Mouse (Mus musculus): ENCODE results near the gene Cspg4. TPM values are rescaled to one million over a fixed set of nuclear protein-coding genes. Genes with fewer than 3 reads are reported as not detected.

Gene Cspg4
- polyA plus RNA-seq (2015; fragmentation: Nextera tagmentation; extraction: Ambion mirVana) = 7.8 and 9.0 TPM in 2 replicates

DNA sequence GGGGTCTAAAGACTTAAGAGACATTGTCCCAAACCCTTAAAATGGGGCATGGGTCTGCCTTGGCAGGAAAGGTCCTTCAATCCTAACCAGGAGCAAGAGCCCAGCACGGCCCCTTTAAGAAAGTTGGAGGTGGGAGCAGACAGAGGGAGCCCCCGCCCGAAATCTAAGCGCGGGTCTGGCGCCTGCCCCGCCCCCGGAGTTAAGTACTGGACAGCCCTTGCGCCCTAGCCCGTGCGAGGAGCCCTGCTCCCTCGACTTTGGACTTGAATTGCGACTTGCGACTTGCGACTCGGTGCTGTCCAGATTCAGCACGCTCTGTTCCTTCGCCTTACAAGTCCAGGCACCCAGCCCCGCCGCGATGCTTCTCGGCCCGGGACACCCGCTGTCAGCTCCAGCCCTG, at the start of gene Cspg4:
Gene Cspg4, plus strand, starts transcription at position 202 of the 400 bp plus-strand sequence.
- peaks cover 25% of the 10 kb centered on the region for H3K4me1 ChIP-seq (replicated peaks; ENCODE audit: control insufficient read depth, insufficient read depth)
- DNase-seq (ENCODE audit: low spot score) = peak; percentile 71
- no peak for TF ChIP-seq EP300 (optimal IDR thresholded peaks at IDR 0.05)
- TF ChIP-seq CTCF (IDR thresholded peaks at IDR 0.05; ENCODE audit: low read depth) = 0 out of 2 replicates have a peak, but pooled peaks have one; percentile 20
- peak within 1 kb of the TSS; percentile 49 for H3K4me3 ChIP-seq (ENCODE audit: low read depth, low read length)
- H3K27ac ChIP-seq (replicated peaks) = peak within 1 kb of the TSS; percentile 73
- H3K9ac ChIP-seq (ENCODE audit: low read length) = peak within 1 kb of the TSS; percentile 65
- H3K27me3 ChIP-seq (ENCODE audit: control insufficient read depth, insufficient read depth, low read length) = no peaks in the 10 kb centered on the region
- peak within 1 kb of the TSS; percentile 65 for H3K4me2 ChIP-seq (replicated peaks; ENCODE audit: low read depth)
- under 1% methylated on average over 22 of the region's 24 CpGs for WGBS
- no peaks in the 10 kb centered on the region for H3K9me3 ChIP-seq (ENCODE audit: control insufficient read depth, low read length)
- no peaks in the 10 kb centered on the region for H3K36me3 ChIP-seq (ENCODE audit: control insufficient read depth, insufficient read depth, low read length)
- peak; percentile 61; the same call in 1 of the 2 replicates for ATAC-seq (ENCODE audit: low FRiP score, low TSS enrichment)

DNA sequence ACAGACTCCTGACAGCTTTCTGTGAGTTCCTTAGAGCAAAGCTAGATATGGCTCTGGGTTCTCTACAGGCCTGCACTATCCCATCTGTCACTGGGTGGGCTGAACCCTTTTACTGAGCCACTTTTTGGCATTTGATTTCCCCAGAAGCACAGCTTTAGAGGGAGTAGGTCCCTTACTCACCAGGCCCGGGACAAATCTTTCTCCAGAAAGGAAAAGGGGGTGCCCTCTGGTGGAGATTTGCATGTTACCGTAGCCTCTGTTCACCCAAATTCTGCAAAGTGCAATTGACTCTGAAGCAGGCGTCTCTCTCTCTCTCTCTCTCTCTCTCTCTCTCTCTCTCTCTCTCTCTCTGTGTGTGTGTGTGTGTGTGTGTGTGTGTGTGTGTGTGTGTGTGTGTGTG, 39.9 kb upstream of the Cspg4 start:
- peak; percentile 43 for DNase-seq (ENCODE audit: low spot score)
- no peak overlapping the region for H3K4me3 ChIP-seq (ENCODE audit: low read depth, low read length)
- no peaks in the 10 kb centered on the region for H3K27me3 ChIP-seq (ENCODE audit: control insufficient read depth, insufficient read depth, low read length)
- H3K4me2 ChIP-seq (replicated peaks; ENCODE audit: low read depth) = no peak overlapping the region
- H3K36me3 ChIP-seq (ENCODE audit: control insufficient read depth, insufficient read depth, low read length) = no peaks in the 10 kb centered on the region
- TF ChIP-seq CTCF (IDR thresholded peaks at IDR 0.05; ENCODE audit: low read depth) (peak; percentile 73), EP300 (optimal IDR thresholded peaks at IDR 0.05) (no peak)
- WGBS = 7% methylated on average over 3 of the region's 3 CpGs
- H3K4me1 ChIP-seq (replicated peaks; ENCODE audit: control insufficient read depth, insufficient read depth) = no peaks in the 10 kb centered on the region
- no peaks in the 10 kb centered on the region for H3K9me3 ChIP-seq (ENCODE audit: control insufficient read depth, low read length)
- no peak for ATAC-seq (ENCODE audit: low FRiP score, low TSS enrichment)
- H3K27ac ChIP-seq (replicated peaks) = no peak overlapping the region
- no peak overlapping the region for H3K9ac ChIP-seq (ENCODE audit: low read length)

DNA sequence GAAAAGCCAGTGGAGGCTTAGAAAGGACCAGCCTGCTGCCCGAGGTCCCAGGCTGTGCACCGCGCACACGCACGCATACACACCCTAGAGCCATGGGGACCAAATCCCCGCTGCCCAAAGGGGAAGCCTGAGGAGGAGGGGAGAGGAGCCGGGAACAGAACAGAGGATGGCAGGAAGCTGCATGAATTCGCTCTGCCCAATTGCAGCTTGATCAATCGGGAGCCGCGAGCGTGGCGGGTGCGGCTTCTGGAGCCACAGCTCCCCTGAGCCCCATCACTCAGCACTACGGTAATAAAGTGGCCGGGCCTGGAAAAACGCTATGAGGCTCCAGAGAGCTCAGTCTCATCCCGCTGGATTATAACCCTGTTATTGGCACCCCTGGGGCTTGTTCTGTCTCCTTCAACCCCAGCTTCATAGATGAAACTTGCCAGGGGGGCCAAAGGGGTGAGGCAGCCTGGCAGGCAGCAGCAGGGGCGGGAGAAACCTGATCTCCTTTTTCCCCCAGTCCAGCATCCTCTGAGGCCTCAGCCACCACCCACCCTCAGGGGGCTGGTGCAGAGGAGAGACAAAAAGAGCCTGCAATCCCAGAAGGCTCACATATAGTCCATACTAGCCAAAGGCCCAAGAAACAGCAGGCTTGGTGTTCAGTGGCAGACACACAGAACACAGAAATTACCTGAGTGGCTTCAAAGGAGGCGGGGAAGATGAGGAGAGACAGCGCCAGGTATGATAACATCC, 39.2 kb upstream of the Cspg4 start:
- no peak for TF ChIP-seq EP300 (optimal IDR thresholded peaks at IDR 0.05)
- no peak for TF ChIP-seq CTCF (IDR thresholded peaks at IDR 0.05; ENCODE audit: low read depth)
- H3K4me2 ChIP-seq (replicated peaks; ENCODE audit: low read depth) = no peak overlapping the region
- 16% methylated on average over 21 of the region's 21 CpGs for WGBS
- H3K36me3 ChIP-seq (ENCODE audit: control insufficient read depth, insufficient read depth, low read length) = no peaks in the 10 kb centered on the region
- no peak for DNase-seq (ENCODE audit: low spot score)
- no peak overlapping the region for H3K27ac ChIP-seq (replicated peaks)
- no peaks in the 10 kb centered on the region for H3K9me3 ChIP-seq (ENCODE audit: control insufficient read depth, low read length)
- ATAC-seq (ENCODE audit: low FRiP score, low TSS enrichment) = no peak
- H3K4me1 ChIP-seq (replicated peaks; ENCODE audit: control insufficient read depth, insufficient read depth) = no peaks in the 10 kb centered on the region
- no peak overlapping the region for H3K9ac ChIP-seq (ENCODE audit: low read length)
- no peaks in the 10 kb centered on the region for H3K27me3 ChIP-seq (ENCODE audit: control insufficient read depth, insufficient read depth, low read length)
- no peak overlapping the region for H3K4me3 ChIP-seq (ENCODE audit: low read depth, low read length)

DNA sequence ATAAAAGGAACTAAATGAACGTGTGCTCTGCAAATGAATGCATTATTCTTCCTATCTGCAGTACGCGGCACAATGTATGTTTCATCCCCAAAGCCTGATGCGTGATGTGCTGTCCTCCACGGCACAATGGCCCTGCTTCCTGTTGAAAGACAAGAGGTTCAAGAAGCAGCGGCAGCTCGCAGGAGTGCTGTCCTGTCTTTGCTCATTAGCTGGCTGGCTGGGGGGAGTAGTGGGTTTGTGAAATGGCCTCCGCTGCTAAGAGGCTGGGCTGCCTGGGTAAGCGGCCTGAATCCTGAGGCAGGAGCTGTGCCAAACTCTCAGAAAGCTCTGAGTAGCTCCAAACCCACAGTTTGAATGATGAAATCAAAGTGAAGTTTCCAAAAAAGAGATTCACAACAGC, 36.7 kb upstream of the Cspg4 start:
- Histone ChIP-seq H3K9ac (ENCODE audit: low read length) (no peak overlapping the region), H3K27ac (replicated peaks) (no peak overlapping the region), H3K36me3 (ENCODE audit: control insufficient read depth, insufficient read depth, low read length) (no peaks in the 10 kb centered on the region), H3K27me3 (ENCODE audit: control insufficient read depth, insufficient read depth, low read length) (no peaks in the 10 kb centered on the region), H3K9me3 (ENCODE audit: control insufficient read depth, low read length) (no peaks in the 10 kb centered on the region), H3K4me2 (replicated peaks; ENCODE audit: low read depth) (no peak overlapping the region), H3K4me1 (replicated peaks; ENCODE audit: control insufficient read depth, insufficient read depth) (no peaks in the 10 kb centered on the region), H3K4me3 (ENCODE audit: low read depth, low read length) (no peak overlapping the region)
- DNase-seq (ENCODE audit: low spot score) = no peak
- WGBS = 42% methylated on average over 9 of the region's 9 CpGs
- TF ChIP-seq EP300 (optimal IDR thresholded peaks at IDR 0.05) (no peak), CTCF (IDR thresholded peaks at IDR 0.05; ENCODE audit: low read depth) (no peak)
- no peak for ATAC-seq (ENCODE audit: low FRiP score, low TSS enrichment)

DNA sequence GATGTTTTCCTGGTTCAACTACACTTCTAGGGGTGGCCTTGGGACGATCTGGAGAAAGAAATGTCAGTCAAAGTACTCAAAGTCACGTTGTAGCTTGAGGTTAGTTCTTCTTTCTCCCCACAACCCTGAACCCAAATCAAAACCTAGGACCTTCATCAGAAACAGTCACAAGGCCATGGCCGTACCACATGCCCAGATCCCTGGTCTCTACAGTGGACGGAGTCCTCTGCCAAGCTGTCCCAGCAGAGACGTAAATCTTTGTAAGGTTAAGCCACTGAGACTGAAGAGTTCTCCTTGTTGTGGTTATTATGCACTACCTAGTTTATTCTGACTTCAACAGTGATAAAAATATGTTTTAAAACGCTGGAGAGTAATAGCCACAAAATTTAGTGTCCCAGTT, 36.0 kb upstream of the Cspg4 start:
- no peak for TF ChIP-seq EP300 (optimal IDR thresholded peaks at IDR 0.05)
- TF ChIP-seq CTCF (IDR thresholded peaks at IDR 0.05; ENCODE audit: low read depth) = no peak

DNA sequence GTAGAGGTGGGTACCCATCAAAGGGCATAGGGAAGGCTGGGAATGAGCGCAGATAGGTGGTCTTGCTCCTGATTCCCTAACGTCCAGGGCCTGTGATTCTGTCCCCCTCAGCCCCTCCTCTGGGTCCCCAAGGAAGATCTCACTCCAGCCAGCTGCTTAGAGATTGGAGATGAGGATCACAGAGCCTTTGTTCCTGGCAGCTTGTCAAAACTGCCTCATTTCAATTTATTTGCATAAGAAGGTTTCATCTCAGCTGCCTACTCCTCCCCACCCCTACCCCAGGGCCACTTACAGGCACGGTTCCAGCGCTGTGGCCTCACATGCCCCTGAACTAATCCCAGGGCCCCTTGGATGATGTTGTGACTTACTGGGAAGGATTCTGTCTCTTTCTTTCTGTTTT, 34.7 kb upstream of the Cspg4 start:
- ATAC-seq (ENCODE audit: low FRiP score, low TSS enrichment) (no peak), DNase-seq (ENCODE audit: low spot score) (no peak)
- Histone ChIP-seq H3K9ac (ENCODE audit: low read length) (no peak overlapping the region), H3K9me3 (ENCODE audit: control insufficient read depth, low read length) (no peaks in the 10 kb centered on the region), H3K4me1 (replicated peaks; ENCODE audit: control insufficient read depth, insufficient read depth) (no peaks in the 10 kb centered on the region), H3K4me3 (ENCODE audit: low read depth, low read length) (no peak overlapping the region), H3K27ac (replicated peaks) (no peak overlapping the region), H3K27me3 (ENCODE audit: control insufficient read depth, insufficient read depth, low read length) (no peaks in the 10 kb centered on the region), H3K36me3 (ENCODE audit: control insufficient read depth, insufficient read depth, low read length) (no peaks in the 10 kb centered on the region), H3K4me2 (replicated peaks; ENCODE audit: low read depth) (no peak overlapping the region)
- TF ChIP-seq EP300 (optimal IDR thresholded peaks at IDR 0.05) (no peak), CTCF (IDR thresholded peaks at IDR 0.05; ENCODE audit: low read depth) (no peak)
- 34% methylated on average over 4 of the region's 4 CpGs for WGBS

More for the DNA sequence above, 36.0 kb upstream of the Cspg4 start:
- no peaks in the 10 kb centered on the region for H3K9me3 ChIP-seq (ENCODE audit: control insufficient read depth, low read length)
- no peak for ATAC-seq (ENCODE audit: low FRiP score, low TSS enrichment)
- no peak for DNase-seq (ENCODE audit: low spot score)
- no peaks in the 10 kb centered on the region for H3K27me3 ChIP-seq (ENCODE audit: control insufficient read depth, insufficient read depth, low read length)
- no peak overlapping the region for H3K27ac ChIP-seq (replicated peaks)
- no peak overlapping the region for H3K4me2 ChIP-seq (replicated peaks; ENCODE audit: low read depth)
- H3K4me1 ChIP-seq (replicated peaks; ENCODE audit: control insufficient read depth, insufficient read depth) = no peaks in the 10 kb centered on the region
- WGBS = 76% methylated on average over 6 of the region's 6 CpGs
- H3K9ac ChIP-seq (ENCODE audit: low read length) = no peak overlapping the region
- H3K4me3 ChIP-seq (ENCODE audit: low read depth, low read length) = no peak overlapping the region
- H3K36me3 ChIP-seq (ENCODE audit: control insufficient read depth, insufficient read depth, low read length) = no peaks in the 10 kb centered on the region
